Mouse (Mus musculus) cerebellum, adult 2 months (tissue): ENCODE data around the gene Olah.

ENCODE experiments used
- CTCF ChIP-seq: fragments of 200-500 bp; IDR thresholded peaks from 2 replicates; pipeline ENCODE4 v1.5.1; 2011; ENCODE audit warnings: low read depth, mild to moderate bottlenecking, control low read depth, low read length, moderate library complexity, borderline replicate concordance; ENCODE audit not compliant: insufficient read depth
- POLR2A ChIP-seq: fragments of 200-500 bp; IDR thresholded peaks from 2 replicates; pipeline ENCODE4 v1.6.1; 2011; ENCODE audit warnings: low read length, control low read depth, borderline replicate concordance; ENCODE audit not compliant: insufficient read depth

DNA sequence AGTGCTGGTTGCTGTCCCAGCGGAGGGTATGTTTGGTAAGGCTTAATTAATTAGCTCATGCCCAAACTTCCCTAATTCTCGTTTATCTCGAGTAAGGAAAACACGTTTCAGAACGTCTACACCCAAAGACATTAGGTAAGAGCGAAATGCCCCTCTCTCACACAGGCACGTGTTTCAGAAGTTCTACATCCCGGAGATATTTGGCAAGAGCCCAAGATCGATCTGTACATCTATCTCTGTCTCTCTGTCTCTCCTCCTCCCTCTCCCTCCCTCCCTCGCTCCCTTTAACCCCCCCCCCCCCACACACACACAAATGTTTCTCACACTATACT, 27.5 kb upstream of the Olah start:
- TF ChIP-seq CTCF (no peak), POLR2A (no peak)
